ENCODE assay signal across 9 mouse cellular contexts in the genomic region with DNA sequence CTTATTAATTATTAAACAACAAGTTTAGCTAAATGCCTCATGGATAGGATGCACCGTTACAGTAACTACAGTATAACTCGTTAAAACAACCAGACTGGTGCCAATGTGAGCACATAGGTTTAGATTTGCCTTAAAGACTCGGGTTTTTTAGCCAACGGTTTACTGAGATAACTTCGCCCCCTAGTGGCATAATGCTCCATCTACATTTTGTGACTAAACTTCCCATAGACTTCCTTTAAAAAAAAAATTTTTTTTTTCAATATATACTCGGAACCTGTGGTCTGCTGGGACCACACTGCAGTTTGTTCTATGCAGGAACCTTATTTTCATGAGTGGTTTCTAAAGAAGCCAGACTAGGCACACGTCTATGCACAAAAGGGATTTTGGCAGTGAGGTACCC. TPM values are rescaled to one million over a fixed set of nuclear protein-coding genes. Genes with fewer than 3 reads are reported as not detected.
DNase-seq lines count a peak whose midpoint lies in the region; ATAC-seq lines count a peak whose summit lies in the region.
"Had no signal": no experiment of that assay in that cellular context is flagged by ENCODE, and none has a peak within 500 bp of the region (broad histone marks: within the 10 kb centered on the region; RNA-seq: fewer than 3 reads in every experiment).

No protein-coding gene starts in this region.

- H3K9ac ChIP-seq in forebrain, embryonic 11.5 days (ENCODE audit: low read length) = no peak overlapping the region
- no peak overlapping the region for H3K9ac ChIP-seq in hindbrain, embryonic 14.5 days
- H3K9ac ChIP-seq in midbrain, embryonic 13.5 days (replicated peaks) = no peak overlapping the region
- H3K9ac ChIP-seq: liver, embryonic 13.5 days had no signal

- no peak overlapping the region for H3K4me3 ChIP-seq in forebrain, embryonic 11.5 days (ENCODE audit: low read depth, low read length)
- H3K4me3 ChIP-seq in hindbrain, embryonic 14.5 days (replicated peaks; ENCODE audit: low read length) = no peak overlapping the region
- no peak overlapping the region for H3K4me3 ChIP-seq in midbrain, embryonic 13.5 days (replicated peaks)
- H3K4me3 ChIP-seq: liver, embryonic 13.5 days had no signal

- peak; percentile 39 for DNase-seq in gastrocnemius, adult 18-20 months (ENCODE audit: low spot score)
- no peak for DNase-seq in gastrocnemius, postnatal 36 days
- DNase-seq in adrenal gland, postnatal 14 days = peak; percentile 65
- DNase-seq in forebrain, embryonic 11.5 days (ENCODE audit: low spot score) = peak; percentile 56
- DNase-seq in hindbrain, embryonic 14.5 days (ENCODE audit: low spot score) = peak; percentile 89
- DNase-seq in left cerebral cortex, postnatal 10 days (ENCODE audit: extremely low spot score in 1 of 2, low spot score in 2 of 2) = peak; percentile 42 to 77
- DNase-seq in thymus, postnatal 25 days = peak; percentile 15
- DNase-seq: liver, embryonic 13.5 days had no signal

- no peak for ATAC-seq in forebrain, embryonic 11.5 days (replicated peaks; ENCODE audit: low FRiP score)
- ATAC-seq in hindbrain, embryonic 14.5 days (ENCODE audit: low FRiP score) = peak; percentile 53; the same call in 1 of the 2 replicates
- peak; percentile 53; the same call in 1 of the 2 replicates for ATAC-seq in midbrain, embryonic 13.5 days

- WGBS in forebrain, embryonic 11.5 days = 9% methylated on average over 7 of the region's 7 CpGs
- 5% methylated on average over 7 of the region's 7 CpGs for WGBS in hindbrain, embryonic 14.5 days
- WGBS in midbrain, embryonic 13.5 days = 8% methylated on average over 7 of the region's 7 CpGs

- H3K36me3 ChIP-seq in forebrain, embryonic 11.5 days (ENCODE audit: control insufficient read depth, insufficient read depth, low read length) = no peaks in the 10 kb centered on the region
- no peaks in the 10 kb centered on the region for H3K36me3 ChIP-seq in hindbrain, embryonic 14.5 days (replicated peaks; ENCODE audit: control insufficient read depth, insufficient read depth)
- no peaks in the 10 kb centered on the region for H3K36me3 ChIP-seq in midbrain, embryonic 13.5 days
- H3K36me3 ChIP-seq: liver, embryonic 13.5 days had no signal

- no peaks in the 10 kb centered on the region for H3K4me1 ChIP-seq in forebrain, embryonic 11.5 days (replicated peaks; ENCODE audit: control insufficient read depth, insufficient read depth, low read length)
- H3K4me1 ChIP-seq in hindbrain, embryonic 14.5 days (replicated peaks; ENCODE audit: control insufficient read depth, insufficient read depth, low read length) = no peaks in the 10 kb centered on the region
- H3K4me1 ChIP-seq in midbrain, embryonic 13.5 days (replicated peaks) = no peaks in the 10 kb centered on the region
- H3K4me1 ChIP-seq: liver, embryonic 13.5 days had no signal

- no peaks in the 10 kb centered on the region for H3K9me3 ChIP-seq in forebrain, embryonic 11.5 days (ENCODE audit: control insufficient read depth, low read length)
- H3K9me3 ChIP-seq in hindbrain, embryonic 14.5 days (ENCODE audit: control insufficient read depth, low read length) = no peaks in the 10 kb centered on the region
- H3K9me3 ChIP-seq in midbrain, embryonic 13.5 days = no peaks in the 10 kb centered on the region
- H3K9me3 ChIP-seq: liver, embryonic 13.5 days had no signal

- no peaks in the 10 kb centered on the region for H3K27me3 ChIP-seq in forebrain, embryonic 11.5 days (ENCODE audit: control insufficient read depth, insufficient read depth, low read length)
- H3K27me3 ChIP-seq in hindbrain, embryonic 14.5 days (ENCODE audit: control insufficient read depth, insufficient read depth, low read length) = 0 out of 2 replicates have a peak, but pooled peaks cover 7% of the 10 kb centered on the region
- H3K27me3 ChIP-seq in midbrain, embryonic 13.5 days = peaks cover 9% of the 10 kb centered on the region
- H3K27me3 ChIP-seq: liver, embryonic 13.5 days had no signal

- H3K4me2 ChIP-seq in forebrain, embryonic 11.5 days (ENCODE audit: low read depth, low read length, severe bottlenecking) = no peak overlapping the region
- H3K4me2 ChIP-seq in hindbrain, embryonic 14.5 days (replicated peaks) = peak overlapping the region; percentile 13; the same call in 1 of the 2 replicates
- no peak overlapping the region for H3K4me2 ChIP-seq in midbrain, embryonic 13.5 days (replicated peaks)
- H3K4me2 ChIP-seq: liver, embryonic 13.5 days had no signal

- no peak overlapping the region for H3K27ac ChIP-seq in forebrain, embryonic 11.5 days (ENCODE audit: low read depth, low read length)
- H3K27ac ChIP-seq in hindbrain, embryonic 14.5 days = no peak overlapping the region
- H3K27ac ChIP-seq in midbrain, embryonic 13.5 days = no peak overlapping the region
- H3K27ac ChIP-seq: liver, embryonic 13.5 days had no signal

- intact Hi-C loops in gastrocnemius, postnatal 36 days (cut with DNase I) = loop anchor here (1.0 to 10.0 kb wide), 4 partner anchors 536 to 966 kb away; no protein-coding TSS in a partner anchor
- intact Hi-C loops in left cerebral cortex, postnatal 10 days (cut with DNase I) = loop anchor here (1.0 to 10.0 kb wide), 4 partner anchors 104 to 969 kb away; partner anchors contain the start of gene Mb21d2

RNA-seq across cellular contexts. Expression of gene Atp13a4, which starts 16.2 kb away (rescaled TPM):
- not detected for total RNA-seq in gastrocnemius, adult 18-20 months (2021)
- total RNA-seq in gastrocnemius, postnatal 36 days (2021) = not detected
- total RNA-seq in adrenal gland, postnatal 14 days (2021) = 0.30 and 0.64 TPM in 2 replicates
- polyA plus RNA-seq in forebrain, embryonic 11.5 days (2014; fragmentation: Nextera tagmentation; extraction: Ambion mirVana) = 0.67 TPM in 1 of 2 replicates, not detected in the other
- polyA plus RNA-seq in hindbrain, embryonic 14.5 days (2014; fragmentation: Nextera tagmentation; extraction: Ambion mirVana) = 1.9 and 2.7 TPM in 2 replicates
- total RNA-seq in left cerebral cortex, postnatal 10 days (2021) = 10 to 100 TPM in 1 of 2 experiments, 1 to 10 TPM in 1; 8.8 to 10.3 TPM
- 0.42 and 0.61 TPM in 2 replicates for polyA plus RNA-seq in midbrain, embryonic 13.5 days (2015; fragmentation: Nextera tagmentation; extraction: Ambion mirVana)
- polyA plus RNA-seq: liver, embryonic 13.5 days had no signal

RNA-seq across cellular contexts. Expression of gene Opa1, which starts 18.3 kb away (rescaled TPM):
- total RNA-seq in gastrocnemius, adult 18-20 months (2021) = 10 to 100 TPM; 83.0 to 86.5 TPM
- 10 to 100 TPM; 79.6 to 87.3 TPM for total RNA-seq in gastrocnemius, postnatal 36 days (2021)
- 101 and 104 TPM in 2 replicates for total RNA-seq in adrenal gland, postnatal 14 days (2021)
- 50.2 and 53.1 TPM in 2 replicates for polyA plus RNA-seq in forebrain, embryonic 11.5 days (2014; fragmentation: Nextera tagmentation; extraction: Ambion mirVana)
- 64.4 and 71.6 TPM in 2 replicates for polyA plus RNA-seq in hindbrain, embryonic 14.5 days (2014; fragmentation: Nextera tagmentation; extraction: Ambion mirVana)
- total RNA-seq in left cerebral cortex, postnatal 10 days (2021) = 100 to 1,000 TPM; 115 to 119 TPM
- 42.0 and 47.8 TPM in 2 replicates for polyA plus RNA-seq in midbrain, embryonic 13.5 days (2015; fragmentation: Nextera tagmentation; extraction: Ambion mirVana)

Comparison
In these comparisons a context has a peak if more than half of its experiments do, and no peak if none do; other contexts are left out.
1. DNase-seq: peak in gastrocnemius, adult 18-20 months (single experiment), adrenal gland, postnatal 14 days (single experiment), forebrain, embryonic 11.5 days (single experiment), hindbrain, embryonic 14.5 days (single experiment), left cerebral cortex, postnatal 10 days (2 of 2) and thymus, postnatal 25 days (single experiment); none in gastrocnemius, postnatal 36 days (0 of 2).